Mouse (Mus musculus) embryonic facial prominence, embryonic 11.5 days (tissue): Measurements from ENCODE around the gene Eml2. TPM values are rescaled to one million over a fixed set of nuclear protein-coding genes. Genes with fewer than 3 reads are reported as not detected.

Source experiments
- ATAC-seq: fragments of 200-750 bp; cut with Nextera tagmentation; replicated peaks from 2 replicates; pipeline ENCODE4 v1.8.0; 2017; ENCODE audit warnings: low read depth; ENCODE audit not compliant: insufficient number of reproducible peaks, low FRiP score, low TSS enrichment
- DNase-seq: peaks from one replicate; pipeline ENCODE4 v3.0.0-alpha.2; 2015; ENCODE audit warnings: low spot score
- H3K27ac ChIP-seq: fragments of 300-500 bp; sonication (generic); replicated peaks from 2 replicates; pipeline ENCODE4 v1.5.1; 2014; ENCODE audit warnings: mild to moderate bottlenecking, low read depth, low read length, control low read depth
- H3K27me3 ChIP-seq: fragments of 300-500 bp; sonication (generic); 2 replicates; pipeline ENCODE4 v1.6.1; 2014; ENCODE audit warnings: mild to moderate bottlenecking, low read length, moderate library complexity, mixed read lengths; ENCODE audit not compliant: control insufficient read depth, insufficient read depth
- H3K36me3 ChIP-seq: fragments of 300-500 bp; sonication (generic); replicated peaks from 2 replicates; pipeline ENCODE4 v1.6.1; 2014; ENCODE audit warnings: low read depth, mild to moderate bottlenecking, low read length, moderate library complexity, mixed read lengths; ENCODE audit not compliant: control insufficient read depth, insufficient read depth
- H3K4me1 ChIP-seq: fragments of 300-500 bp; sonication (generic); 2 replicates; pipeline ENCODE4 v1.6.1; 2014; ENCODE audit warnings: low read length, mixed read lengths; ENCODE audit not compliant: control insufficient read depth, insufficient read depth
- H3K4me2 ChIP-seq: fragments of 300-500 bp; sonication (generic); 2 replicates; pipeline ENCODE4 v1.6.1; 2014; ENCODE audit warnings: low read depth, mild to moderate bottlenecking, control low read depth, low read length, moderate library complexity
- H3K4me3 ChIP-seq: fragments of 300-500 bp; sonication (generic); 2 replicates; pipeline ENCODE4 v1.5.1; 2014; ENCODE audit warnings: low read depth, low read length, control low read depth
- H3K9ac ChIP-seq: fragments of 300-500 bp; sonication (generic); replicated peaks from 2 replicates; pipeline ENCODE4 v1.6.1; 2014; ENCODE audit warnings: mild to moderate bottlenecking, control low read depth, low read length
- H3K9me3 ChIP-seq: fragments of 300-500 bp; sonication (generic); replicated peaks from 2 replicates; pipeline ENCODE4 v1.6.1; 2016; ENCODE audit warnings: mild to moderate bottlenecking, low read length, inconsistent platforms, mixed read lengths; ENCODE audit not compliant: control insufficient read depth
- WGBS: fragments of 180-500 bp; shearing (Covaris S2); extraction: QIAGEN DNeasy Blood & Tissue Kit; methylation state at CpG from one replicate; pipeline ENCODE4 v1.1.7; 2014; 5-methylcytosine and 5-hydroxymethylcytosine counted together
- polyA plus RNA-seq: library from polyadenylated mRNA; unstranded; fragments of >200 nt; fragmentation: Nextera tagmentation; extraction: Ambion mirVana; gene quantifications from 2 replicates; pipeline ENCODE4 v1.2.1, GENCODE M21; 2014

The Eml2 gene
- polyA plus RNA-seq, 1 experiment from 2014 or later, result 2.1 TPM

GRCm38 (mm10) chr7:19209494-19209893, 33.3 kb downstream of the Eml2 start:
- Histone ChIP-seq H3K27me3 (no peaks in the 10 kb centered on the region), H3K9me3 (no peaks in the 10 kb centered on the region), H3K4me3 (no peak overlapping the region), H3K9ac (no peak overlapping the region), H3K27ac (no peak overlapping the region), H3K4me2 (no peak overlapping the region), H3K4me1 (no peaks in the 10 kb centered on the region), H3K36me3 (no peaks in the 10 kb centered on the region; the same call in 1 of the 2 replicates)
- WGBS, result 81% methylated on average over 4 of the region's 4 CpGs
- ATAC-seq, result no peak
- DNase-seq, result no peak

- Histone ChIP-seq H3K9me3 (no peaks in the 10 kb centered on the region), H3K4me3 (no peak overlapping the region), H3K4me1 (no peaks in the 10 kb centered on the region), H3K36me3 (no peaks in the 10 kb centered on the region; the same call in 1 of the 2 replicates), H3K9ac (no peak overlapping the region), H3K27me3 (no peaks in the 10 kb centered on the region), H3K4me2 (no peak overlapping the region), H3K27ac (no peak overlapping the region)
- WGBS, result 89% methylated on average over 5 of the region's 5 CpGs
- no peak for DNase-seq
- no peak for ATAC-seq
These were observed 33.8 kb downstream of the Eml2 start for GRCm38 (mm10) chr7:19210010-19210409.

GRCm38 (mm10) chr7:19211041-19211675, 34.9 kb downstream of the Eml2 start:
- H3K27me3 ChIP-seq, result no peaks in the 10 kb centered on the region
- H3K9me3 ChIP-seq, result no peaks in the 10 kb centered on the region
- no peak overlapping the region for H3K9ac ChIP-seq
- no peak overlapping the region for H3K4me2 ChIP-seq
- DNase-seq (no peak), ATAC-seq (no peak)
- no peaks in the 10 kb centered on the region for H3K36me3 ChIP-seq
- H3K4me3 ChIP-seq, result no peak overlapping the region
- no peak overlapping the region for H3K27ac ChIP-seq
- 62% methylated on average over 5 of the region's 5 CpGs for WGBS
- H3K4me1 ChIP-seq, result no peaks in the 10 kb centered on the region

- H3K9ac ChIP-seq, result peak within 1 kb of the TSS; percentile 56
- peak; percentile 68 for ATAC-seq
- peak within 1 kb of the TSS; percentile 39 for H3K4me3 ChIP-seq
- no peak within 1 kb of the TSS for H3K27ac ChIP-seq
- H3K4me2 ChIP-seq, result peak within 1 kb of the TSS; percentile 78
- 2% methylated on average over 24 of the region's 30 CpGs for WGBS
- no peaks in the 10 kb centered on the region for H3K9me3 ChIP-seq
- H3K4me1 ChIP-seq, result no peaks in the 10 kb centered on the region
- no peaks in the 10 kb centered on the region for H3K36me3 ChIP-seq
- no peaks in the 10 kb centered on the region for H3K27me3 ChIP-seq
- peak; percentile 64 for DNase-seq
These were observed 36.0 kb downstream of the Eml2 start, which contains the start of gene Gpr4 for GRCm38 (mm10) chr7:19211996-19212755. TSS of gene Gpr4 (plus strand) at chr7:19212538.

- Histone ChIP-seq H3K4me2 (no peak overlapping the region), H3K27ac (no peak overlapping the region), H3K4me3 (no peak overlapping the region), H3K4me1 (no peaks in the 10 kb centered on the region), H3K27me3 (no peaks in the 10 kb centered on the region), H3K9me3 (no peaks in the 10 kb centered on the region), H3K9ac (no peak overlapping the region), H3K36me3 (no peaks in the 10 kb centered on the region)
- DNase-seq, result no peak
- no peak for ATAC-seq
- WGBS, result 80% methylated on average over 2 of the region's 2 CpGs
These were observed 37.2 kb downstream of the Eml2 start for GRCm38 (mm10) chr7:19213385-19213784.

GRCm38 (mm10) chr7:19214369-19214768, 38.1 kb downstream of the Eml2 start:
- H3K27me3 ChIP-seq, result no peaks in the 10 kb centered on the region
- DNase-seq (no peak), ATAC-seq (no peak)
- H3K36me3 ChIP-seq, result no peaks in the 10 kb centered on the region
- no peak overlapping the region for H3K4me3 ChIP-seq
- no peak overlapping the region; the same call in 1 of the 2 replicates for H3K4me2 ChIP-seq
- WGBS, result 74% methylated on average over 7 of the region's 7 CpGs
- H3K27ac ChIP-seq, result no peak overlapping the region
- H3K9me3 ChIP-seq, result no peaks in the 10 kb centered on the region
- no peak overlapping the region for H3K9ac ChIP-seq
- H3K4me1 ChIP-seq, result no peaks in the 10 kb centered on the region

GRCm38 (mm10) chr7:19214940-19215339, 38.7 kb downstream of the Eml2 start:
- ATAC-seq, result no peak
- no peak overlapping the region for H3K9ac ChIP-seq
- DNase-seq, result no peak
- 66% methylated on average over 9 of the region's 9 CpGs for WGBS
- H3K4me2 ChIP-seq, result no peak overlapping the region
- H3K27ac ChIP-seq, result no peak overlapping the region
- H3K36me3 ChIP-seq, result no peaks in the 10 kb centered on the region
- no peaks in the 10 kb centered on the region for H3K4me1 ChIP-seq
- H3K4me3 ChIP-seq, result no peak overlapping the region
- H3K9me3 ChIP-seq, result no peaks in the 10 kb centered on the region
- H3K27me3 ChIP-seq, result no peaks in the 10 kb centered on the region

- WGBS, result 73% methylated on average over 5 of the region's 5 CpGs
- no peak overlapping the region for H3K27ac ChIP-seq
- no peaks in the 10 kb centered on the region for H3K27me3 ChIP-seq
- no peaks in the 10 kb centered on the region for H3K9me3 ChIP-seq
- DNase-seq, result no peak
- H3K9ac ChIP-seq, result no peak overlapping the region
- H3K4me2 ChIP-seq, result no peak overlapping the region
- no peaks in the 10 kb centered on the region for H3K4me1 ChIP-seq
- ATAC-seq, result no peak
- H3K4me3 ChIP-seq, result no peak overlapping the region
- no peaks in the 10 kb centered on the region for H3K36me3 ChIP-seq
These were observed 41.3 kb downstream of the Eml2 start for GRCm38 (mm10) chr7:19217492-19217891.
